Mouse (Mus musculus) embryonic facial prominence, embryonic 13.5 days (tissue): Measurements from ENCODE around the gene Ddx49. TPM values are rescaled to one million over a fixed set of nuclear protein-coding genes. Genes with fewer than 3 reads are reported as not detected.

ENCODE experiments used
- ATAC-seq: fragments of 200-750 bp; cut with Nextera tagmentation; 2 replicates; pipeline ENCODE4 v1.8.0; 2017; ENCODE audit warnings: low read depth; ENCODE audit not compliant: insufficient number of reproducible peaks, insufficient read depth, low FRiP score, low TSS enrichment
- H3K27ac ChIP-seq: fragments of 300-500 bp; sonication (generic); 2 replicates; pipeline ENCODE4 v1.5.1; 2015; ENCODE audit warnings: moderate library complexity, mild to moderate bottlenecking, inconsistent platforms
- H3K27me3 ChIP-seq: fragments of 300-500 bp; sonication (generic); 2 replicates; pipeline ENCODE4 v1.6.1; 2015; ENCODE audit warnings: mild to moderate bottlenecking, inconsistent platforms
- H3K36me3 ChIP-seq: fragments of 300-500 bp; sonication (generic); 2 replicates; pipeline ENCODE4 v1.6.1; 2015; ENCODE audit warnings: mild to moderate bottlenecking, inconsistent platforms
- H3K4me1 ChIP-seq: fragments of 300-500 bp; sonication (generic); 2 replicates; pipeline ENCODE4 v1.6.1; 2015; ENCODE audit warnings: inconsistent platforms
- H3K4me2 ChIP-seq: fragments of 300-500 bp; sonication (generic); 2 replicates; pipeline ENCODE4 v1.6.1; 2015; ENCODE audit warnings: moderate library complexity, mild to moderate bottlenecking, inconsistent platforms
- H3K4me3 ChIP-seq: fragments of 300-500 bp; sonication (generic); 2 replicates; pipeline ENCODE4 v1.5.1; 2015; ENCODE audit warnings: mild to moderate bottlenecking, inconsistent platforms
- H3K9ac ChIP-seq: fragments of 300-500 bp; sonication (generic); 2 replicates; pipeline ENCODE4 v1.6.1; 2015; ENCODE audit warnings: mild to moderate bottlenecking, inconsistent platforms
- H3K9me3 ChIP-seq: fragments of 300-500 bp; sonication (generic); 2 replicates; pipeline ENCODE4 v1.6.1; 2016; ENCODE audit warnings: inconsistent platforms
- WGBS: fragments of 180-500 bp; shearing (Covaris S2); methylation state at CpG from one replicate; pipeline ENCODE4 v1.1.7; 2015; ENCODE audit warnings: mixed read lengths; 5-methylcytosine and 5-hydroxymethylcytosine counted together
- polyA plus RNA-seq: library from polyadenylated mRNA; unstranded; fragments of >200 nt; fragmentation: Nextera tagmentation; extraction: Ambion mirVana; gene quantifications from 2 replicates; pipeline ENCODE4 v1.2.1, GENCODE M21; 2015

Ddx49 gene
- polyA plus RNA-seq = 54.4 and 58.3 TPM in 2 replicates

DNA sequence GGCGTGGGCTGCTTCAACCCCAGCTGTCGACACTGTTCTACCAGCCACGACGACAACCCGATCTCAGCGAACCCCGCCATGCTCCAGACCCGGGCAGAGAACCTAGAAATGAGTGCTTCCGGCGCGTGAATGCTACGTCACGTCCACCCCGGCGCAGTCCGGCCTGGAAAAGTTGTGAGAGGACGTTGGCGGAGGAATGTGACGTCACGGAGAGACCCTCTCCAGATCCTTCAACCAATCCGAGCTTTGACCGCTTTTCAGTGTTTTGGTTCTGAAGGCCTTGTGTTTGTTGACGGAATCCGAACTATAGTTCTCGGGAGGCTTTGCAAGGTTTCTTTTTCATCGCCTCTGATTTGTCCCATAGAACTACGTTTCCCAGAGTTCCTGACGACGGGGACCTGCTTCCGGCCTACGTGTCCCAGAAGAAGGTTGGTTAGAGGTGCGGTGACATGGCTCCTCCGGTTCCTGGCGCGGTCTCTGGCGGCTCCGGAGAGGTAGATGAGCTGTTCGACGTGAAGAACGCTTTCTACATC lies at the start of gene Ddx49, which contains the start of gene Cope:
Ddx49 (minus strand) TSS at position 132 of the 533 bp plus-strand sequence.
Cope (plus strand) TSS at position 161 of the 533 bp plus-strand sequence.
- Histone ChIP-seq H3K9ac (peak within 1 kb of the TSS; percentile 88), H3K36me3 (peaks cover 56% of the 10 kb centered on the region), H3K4me1 (peaks cover 25% of the 10 kb centered on the region), H3K9me3 (no peaks in the 10 kb centered on the region), H3K27me3 (no peaks in the 10 kb centered on the region), H3K4me2 (peak within 1 kb of the TSS; percentile 92), H3K4me3 (peak within 1 kb of the TSS; percentile 93), H3K27ac (peak within 1 kb of the TSS; percentile 86)
- WGBS = under 1% methylated on average over 40 of the region's 40 CpGs
- peak; percentile 80 for ATAC-seq

DNA sequence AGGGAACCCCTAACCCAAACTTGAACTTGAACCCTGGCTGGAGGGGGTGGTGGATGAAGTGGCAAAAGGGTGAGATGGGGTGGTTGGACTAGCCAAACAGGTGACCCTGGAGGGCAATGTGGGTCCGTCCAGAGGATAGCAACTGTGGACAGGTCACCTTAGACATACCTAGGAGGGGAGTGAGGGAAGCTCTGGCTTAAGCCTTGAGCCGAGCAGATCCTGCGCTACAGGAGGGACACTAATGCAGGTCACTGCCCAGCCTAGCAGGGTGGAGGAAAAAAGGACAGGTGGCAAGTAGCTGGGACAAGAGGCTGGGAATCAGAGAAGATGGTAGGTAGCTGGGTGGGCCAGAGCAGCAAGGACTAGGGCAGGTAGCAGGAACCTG lies 49.7 kb upstream of the Ddx49 start:
- H3K27me3 ChIP-seq = no peaks in the 10 kb centered on the region
- 24% methylated on average over 3 of the region's 3 CpGs for WGBS
- H3K4me2 ChIP-seq = peak overlapping the region; percentile 100
- H3K4me3 ChIP-seq = peak overlapping the region; percentile 99
- H3K27ac ChIP-seq = peak overlapping the region; percentile 90
- H3K4me1 ChIP-seq = peaks cover 48% of the 10 kb centered on the region
- no peaks in the 10 kb centered on the region for H3K9me3 ChIP-seq
- no peak for ATAC-seq
- H3K9ac ChIP-seq = peak overlapping the region; percentile 99
- H3K36me3 ChIP-seq = peaks cover 25% of the 10 kb centered on the region

- H3K9ac ChIP-seq = peak overlapping the region; percentile 99
- H3K4me1 ChIP-seq = peaks cover 48% of the 10 kb centered on the region
- peak overlapping the region; percentile 100 for H3K4me2 ChIP-seq
- peak overlapping the region; percentile 90 for H3K27ac ChIP-seq
- peak overlapping the region; percentile 99 for H3K4me3 ChIP-seq
- 41% methylated on average over 15 of the region's 15 CpGs for WGBS
- H3K36me3 ChIP-seq = peaks cover 30% of the 10 kb centered on the region
- H3K9me3 ChIP-seq = no peaks in the 10 kb centered on the region
- H3K27me3 ChIP-seq = no peaks in the 10 kb centered on the region
- ATAC-seq = no peak
These were observed 49.0 kb upstream of the Ddx49 start for GRCm38 (mm10) chr8:70351035-70351999.

- Histone ChIP-seq H3K9me3 (no peaks in the 10 kb centered on the region), H3K4me1 (peaks cover 61% of the 10 kb centered on the region), H3K4me3 (no peak overlapping the region), H3K9ac (no peak overlapping the region), H3K4me2 (no peak overlapping the region), H3K27ac (no peak overlapping the region), H3K36me3 (peaks cover 49% of the 10 kb centered on the region), H3K27me3 (no peaks in the 10 kb centered on the region)
- ATAC-seq = no peak
- WGBS = 84% methylated on average over 1 of the region's 1 CpGs
These were observed 45.7 kb upstream of the Ddx49 start for GRCm38 (mm10) chr8:70347860-70348420.

DNA sequence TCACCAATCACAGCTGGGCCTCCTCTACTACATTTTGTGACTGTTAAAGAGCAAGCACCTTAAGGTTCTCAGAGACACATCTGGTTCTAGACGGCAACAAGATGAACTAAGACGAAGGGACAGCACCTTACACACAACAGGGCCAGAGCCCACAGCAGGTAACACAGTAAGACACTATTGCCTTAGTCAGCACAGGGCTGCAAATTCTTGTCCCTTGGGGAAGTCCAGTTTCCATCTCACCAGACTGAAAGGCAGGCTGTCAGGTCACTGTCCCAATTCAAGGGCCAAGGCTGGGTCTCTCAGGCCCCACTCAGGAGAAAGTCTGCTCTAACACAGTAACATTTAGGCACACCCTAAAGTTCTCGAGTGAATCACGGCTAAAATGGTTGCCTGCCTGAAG lies 45.2 kb upstream of the Ddx49 start:
- H3K36me3 ChIP-seq = peaks cover 54% of the 10 kb centered on the region

GRCm38 (mm10) chr8:70344279-70344678 lies 42.0 kb upstream of the Ddx49 start:
- no peak for ATAC-seq
- H3K27ac ChIP-seq = peak overlapping the region; percentile 62
- peaks cover 38% of the 10 kb centered on the region for H3K4me1 ChIP-seq
- H3K4me3 ChIP-seq = no peak overlapping the region
- no peaks in the 10 kb centered on the region for H3K9me3 ChIP-seq
- peaks cover 71% of the 10 kb centered on the region for H3K36me3 ChIP-seq
- no peaks in the 10 kb centered on the region for H3K27me3 ChIP-seq
- H3K4me2 ChIP-seq = no peak overlapping the region
- H3K9ac ChIP-seq = peak overlapping the region; percentile 51; the same call in 1 of the 2 replicates
- WGBS = 87% methylated on average over 2 of the region's 2 CpGs

More for the DNA sequence above, 45.2 kb upstream of the Ddx49 start:
- Histone ChIP-seq H3K9ac (no peak overlapping the region), H3K9me3 (no peaks in the 10 kb centered on the region), H3K4me3 (no peak overlapping the region), H3K4me2 (no peak overlapping the region), H3K27ac (no peak overlapping the region), H3K27me3 (no peaks in the 10 kb centered on the region), H3K4me1 (peaks cover 66% of the 10 kb centered on the region)
- ATAC-seq = no peak
- WGBS = 83% methylated on average over 4 of the region's 4 CpGs

DNA sequence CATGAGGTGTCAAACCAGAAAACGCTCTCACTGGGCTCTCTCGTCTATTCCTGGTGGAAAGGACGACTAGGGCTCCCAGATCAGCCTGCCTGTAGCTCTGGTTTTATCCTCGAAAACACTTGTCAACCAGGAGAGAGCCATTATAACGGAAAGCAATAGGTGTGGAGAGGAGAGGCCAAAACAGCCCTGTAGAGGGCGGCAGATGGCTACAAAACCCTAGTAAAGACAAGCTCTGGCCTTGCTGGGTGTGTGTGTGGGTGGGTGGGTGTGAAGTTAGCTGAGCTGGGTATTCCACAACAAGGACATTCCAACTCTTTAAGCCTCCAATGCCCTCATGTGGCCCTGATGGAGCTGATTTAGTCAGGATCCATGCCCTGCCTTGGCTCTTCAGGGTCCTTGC lies 41.4 kb upstream of the Ddx49 start:
- Histone ChIP-seq H3K27ac (peak overlapping the region; percentile 62), H3K4me1 (peaks cover 32% of the 10 kb centered on the region), H3K9me3 (no peaks in the 10 kb centered on the region), H3K9ac (peak overlapping the region; percentile 51; the same call in 1 of the 2 replicates), H3K4me2 (no peak overlapping the region), H3K4me3 (no peak overlapping the region), H3K27me3 (no peaks in the 10 kb centered on the region), H3K36me3 (peaks cover 71% of the 10 kb centered on the region)
- WGBS = 52% methylated on average over 6 of the region's 6 CpGs
- no peak for ATAC-seq

DNA sequence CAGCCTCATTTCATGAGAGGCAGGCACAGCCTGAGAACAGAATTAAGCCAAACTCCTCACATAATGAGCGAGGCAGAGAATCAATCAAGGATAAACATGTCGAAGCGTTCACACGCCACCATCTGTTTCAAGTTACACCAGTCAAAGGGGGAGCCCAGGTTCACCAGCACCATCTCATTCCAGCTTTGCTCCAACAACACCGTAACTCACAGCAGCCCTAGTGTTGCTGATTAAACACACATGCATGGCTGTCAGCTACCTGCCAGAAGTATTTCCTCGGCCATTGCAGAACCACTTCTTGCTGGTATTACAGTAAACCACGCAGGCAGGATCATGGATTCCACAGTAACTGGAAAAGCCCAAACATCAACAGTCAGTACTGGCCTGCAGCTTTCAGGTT lies 40.8 kb upstream of the Ddx49 start:
- no peaks in the 10 kb centered on the region for H3K9me3 ChIP-seq
- peak overlapping the region; percentile 62 for H3K27ac ChIP-seq
- WGBS = 40% methylated on average over 7 of the region's 7 CpGs
- H3K4me2 ChIP-seq = no peak overlapping the region
- 0 out of 2 replicates have a peak overlapping the region, but pooled peaks have one; percentile 51 for H3K9ac ChIP-seq
- H3K27me3 ChIP-seq = no peaks in the 10 kb centered on the region
- H3K4me3 ChIP-seq = no peak overlapping the region
- peaks cover 72% of the 10 kb centered on the region for H3K36me3 ChIP-seq
- H3K4me1 ChIP-seq = peaks cover 29% of the 10 kb centered on the region
- ATAC-seq = peak; percentile 16; the same call in 1 of the 2 replicates

GRCm38 (mm10) chr8:70342007-70342406 lies 39.7 kb upstream of the Ddx49 start:
- Histone ChIP-seq H3K4me3 (no peak overlapping the region), H3K27ac (no peak overlapping the region), H3K9ac (no peak overlapping the region), H3K4me1 (peaks cover 29% of the 10 kb centered on the region), H3K9me3 (no peaks in the 10 kb centered on the region), H3K4me2 (no peak overlapping the region), H3K27me3 (no peaks in the 10 kb centered on the region), H3K36me3 (peaks cover 82% of the 10 kb centered on the region)
- 91% methylated on average over 14 of the region's 14 CpGs for WGBS
- no peak for ATAC-seq

DNA sequence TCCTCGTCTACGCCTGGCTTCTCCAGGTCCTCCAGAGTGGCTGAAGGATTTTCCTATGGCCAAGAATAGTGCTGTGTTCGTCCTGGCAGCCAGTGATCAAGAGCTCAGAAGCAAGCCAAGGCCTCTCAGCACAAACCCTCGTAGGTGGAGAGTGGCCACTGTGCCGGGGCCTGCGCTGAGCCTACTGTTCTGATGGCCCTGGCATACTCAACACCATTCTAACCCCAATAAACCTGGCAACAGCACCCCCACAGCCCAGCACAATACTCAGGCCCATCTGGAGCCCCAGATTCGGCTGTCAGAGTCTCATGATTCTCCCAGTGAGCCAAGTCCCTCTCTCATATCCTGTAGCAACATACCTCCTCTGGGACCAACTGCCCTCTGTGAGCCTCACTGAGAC lies 38.4 kb upstream of the Ddx49 start:
- WGBS = 93% methylated on average over 7 of the region's 7 CpGs
- no peak overlapping the region for H3K27ac ChIP-seq
- H3K4me3 ChIP-seq = no peak overlapping the region
- no peaks in the 10 kb centered on the region for H3K27me3 ChIP-seq
- peaks cover 86% of the 10 kb centered on the region for H3K36me3 ChIP-seq
- no peaks in the 10 kb centered on the region for H3K9me3 ChIP-seq
- no peak for ATAC-seq
- H3K4me1 ChIP-seq = peaks cover 29% of the 10 kb centered on the region
- H3K9ac ChIP-seq = 0 out of 2 replicates have a peak overlapping the region, but pooled peaks have one; percentile 32
- no peak overlapping the region for H3K4me2 ChIP-seq

GRCm38 (mm10) chr8:70338931-70339330 lies 36.6 kb upstream of the Ddx49 start:
- no peak for ATAC-seq
- Histone ChIP-seq H3K36me3 (peaks cover 100% of the 10 kb centered on the region), H3K4me1 (peaks cover 16% of the 10 kb centered on the region), H3K4me3 (no peak overlapping the region), H3K4me2 (no peak overlapping the region), H3K27ac (no peak overlapping the region), H3K9me3 (no peaks in the 10 kb centered on the region), H3K27me3 (no peaks in the 10 kb centered on the region), H3K9ac (no peak overlapping the region)
- 90% methylated on average over 7 of the region's 7 CpGs for WGBS
